Mouse (Mus musculus) olfactory bulb, adult 2 months (tissue): ENCODE results near the gene Rfc4. TPM values are rescaled to one million over a fixed set of nuclear protein-coding genes. Genes with fewer than 3 reads are reported as not detected.

Source experiments
- polyA plus RNA-seq: library from polyadenylated mRNA; stranded (reverse); fragments of >200 nt; gene quantifications from 2 replicates; pipeline ENCODE4 v1.2.4, GENCODE M21; 2012; ENCODE audit warnings: low replicate concordance; ENCODE audit not compliant: missing spikeins, insufficient read depth, insufficient read length

Rfc4 gene
- polyA plus RNA-seq, 1 experiment: not detected

Other genes with a start within 250 kb of the Rfc4 start
- not detected in 2 replicates for gene Ahsg, start 236.5 kb downstream of the Rfc4 start, polyA plus RNA-seq
- gene Fetub, start 209.4 kb downstream of the Rfc4 start, polyA plus RNA-seq: not detected in 2 replicates
- gene Hrg, start 176.7 kb downstream of the Rfc4 start, polyA plus RNA-seq: not detected in 2 replicates
- not detected in 2 replicates for gene Kng2, start 98.3 kb downstream of the Rfc4 start, polyA plus RNA-seq
- gene Kng1, start 69.9 kb downstream of the Rfc4 start, polyA plus RNA-seq: not detected in 2 replicates
- gene Eif4a2, start 20.3 kb downstream of the Rfc4 start, polyA plus RNA-seq: 425 and 693 TPM in 2 replicates
- gene Adipoq, start 18.8 kb upstream of the Rfc4 start, polyA plus RNA-seq: not detected in 2 replicates
- gene St6gal1, start 97.0 kb upstream of the Rfc4 start, polyA plus RNA-seq: not detected in 2 replicates